Mouse (Mus musculus): ENCODE data around the gene Wdr45b. TPM values are rescaled to one million over a fixed set of nuclear protein-coding genes. Genes with fewer than 3 reads are reported as not detected.
"Not testable (repeated sequence)": the region's sequence is repeated elsewhere in the genome, so short reads cannot be mapped to it uniquely, and the experiment has no call there.

Gene Wdr45b
- polyA plus RNA-seq, 1 experiment from 2014 or later, result 84.8 TPM

DNA sequence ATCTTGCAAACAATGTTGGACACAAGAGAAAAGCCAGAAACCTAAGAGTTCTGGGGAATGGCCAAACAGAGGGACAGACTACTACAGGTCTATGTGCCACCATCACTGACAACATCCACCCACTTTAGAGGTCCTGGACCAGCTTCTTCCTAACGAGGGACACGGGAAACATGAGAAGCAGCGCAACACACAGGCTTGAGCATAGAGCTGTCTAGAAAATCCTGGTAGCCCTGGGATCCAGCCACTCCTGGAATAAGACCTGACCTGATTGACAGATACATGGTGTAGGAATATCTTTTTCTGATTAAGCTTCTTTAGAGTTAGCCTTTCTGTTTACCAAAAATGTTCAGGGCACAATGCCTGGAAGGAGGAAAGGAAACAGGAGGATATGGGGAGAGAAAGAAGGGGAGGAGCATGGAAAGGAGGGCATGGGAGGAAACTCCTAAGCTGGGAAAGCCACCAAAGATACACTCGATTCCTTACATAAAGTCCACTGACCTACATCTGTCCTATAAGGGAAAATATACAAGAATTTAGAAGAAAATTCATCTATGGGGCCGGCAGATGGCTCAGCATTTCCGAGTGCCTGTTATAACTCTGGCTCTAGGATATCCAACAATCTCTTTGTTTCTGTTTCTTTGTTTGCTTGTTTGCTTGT lies 16.2 kb upstream of the Wdr45b start:
- no peaks in the 10 kb centered on the region for H3K27me3 ChIP-seq (ENCODE audit: control insufficient read depth, insufficient read depth, low read length)
- no peaks in the 10 kb centered on the region for H3K4me1 ChIP-seq (ENCODE audit: control insufficient read depth, insufficient read depth, low read length)
- no peak overlapping the region for H3K9ac ChIP-seq (ENCODE audit: low read depth, low read length)
- no peak for ATAC-seq (replicated peaks; ENCODE audit: insufficient number of reproducible peaks, low FRiP score, low TSS enrichment)
- no peak overlapping the region for H3K4me3 ChIP-seq (ENCODE audit: low read depth, low read length)
- WGBS (ENCODE audit: insufficient replicate concordance), result 72% methylated on average over 6 of the region's 6 CpGs
- no peaks in the 10 kb centered on the region for H3K36me3 ChIP-seq (ENCODE audit: control insufficient read depth, insufficient read depth, low read length)
- H3K4me2 ChIP-seq, result no peak overlapping the region
- no peak overlapping the region for H3K27ac ChIP-seq (ENCODE audit: low read depth, low read length)
- H3K9me3 ChIP-seq (replicated peaks; ENCODE audit: control insufficient read depth, low read length), result no peaks in the 10 kb centered on the region

- no peaks in the 10 kb centered on the region for H3K9me3 ChIP-seq (replicated peaks; ENCODE audit: control insufficient read depth, low read length)
- H3K9ac ChIP-seq (ENCODE audit: low read depth, low read length), result no peak overlapping the region
- H3K36me3 ChIP-seq (ENCODE audit: control insufficient read depth, insufficient read depth, low read length), result no peaks in the 10 kb centered on the region
- WGBS (ENCODE audit: insufficient replicate concordance), result 54% methylated on average over 6 of the region's 6 CpGs
- no peak overlapping the region for H3K4me3 ChIP-seq (ENCODE audit: low read depth, low read length)
- ATAC-seq (replicated peaks; ENCODE audit: insufficient number of reproducible peaks, low FRiP score, low TSS enrichment), result no peak
- no peak overlapping the region for H3K4me2 ChIP-seq
- H3K27me3 ChIP-seq (ENCODE audit: control insufficient read depth, insufficient read depth, low read length), result no peaks in the 10 kb centered on the region
- H3K4me1 ChIP-seq (ENCODE audit: control insufficient read depth, insufficient read depth, low read length), result no peaks in the 10 kb centered on the region
- no peak overlapping the region for H3K27ac ChIP-seq (ENCODE audit: low read depth, low read length)
These were observed 15.4 kb upstream of the Wdr45b start for GRCm38 (mm10) chr11:121369622-121370021.

GRCm38 (mm10) chr11:121368731-121369130 lies 14.5 kb upstream of the Wdr45b start:
- no peak for ATAC-seq (replicated peaks; ENCODE audit: insufficient number of reproducible peaks, low FRiP score, low TSS enrichment)
- Histone ChIP-seq H3K4me1 (ENCODE audit: control insufficient read depth, insufficient read depth, low read length) (no peaks in the 10 kb centered on the region), H3K27ac (ENCODE audit: low read depth, low read length) (no peak overlapping the region), H3K4me3 (ENCODE audit: low read depth, low read length) (no peak overlapping the region), H3K36me3 (ENCODE audit: control insufficient read depth, insufficient read depth, low read length) (no peaks in the 10 kb centered on the region), H3K27me3 (ENCODE audit: control insufficient read depth, insufficient read depth, low read length) (no peaks in the 10 kb centered on the region), H3K9me3 (replicated peaks; ENCODE audit: control insufficient read depth, low read length) (no peaks in the 10 kb centered on the region), H3K9ac (ENCODE audit: low read depth, low read length) (no peak overlapping the region), H3K4me2 (no peak overlapping the region)
- WGBS (ENCODE audit: insufficient replicate concordance), result 71% methylated on average over 1 of the region's 1 CpGs

- 55% methylated on average over 5 of the region's 5 CpGs for WGBS (ENCODE audit: insufficient replicate concordance)
- Histone ChIP-seq H3K27me3 (ENCODE audit: control insufficient read depth, insufficient read depth, low read length) (no peaks in the 10 kb centered on the region), H3K9me3 (replicated peaks; ENCODE audit: control insufficient read depth, low read length) (no peaks in the 10 kb centered on the region), H3K4me3 (ENCODE audit: low read depth, low read length) (no peak overlapping the region), H3K4me1 (ENCODE audit: control insufficient read depth, insufficient read depth, low read length) (no peaks in the 10 kb centered on the region), H3K9ac (ENCODE audit: low read depth, low read length) (no peak overlapping the region), H3K4me2 (no peak overlapping the region), H3K27ac (ENCODE audit: low read depth, low read length) (no peak overlapping the region), H3K36me3 (ENCODE audit: control insufficient read depth, insufficient read depth, low read length) (no peaks in the 10 kb centered on the region)
- ATAC-seq (replicated peaks; ENCODE audit: insufficient number of reproducible peaks, low FRiP score, low TSS enrichment), result no peak
These were observed 13.0 kb upstream of the Wdr45b start for GRCm38 (mm10) chr11:121367170-121367707.

DNA sequence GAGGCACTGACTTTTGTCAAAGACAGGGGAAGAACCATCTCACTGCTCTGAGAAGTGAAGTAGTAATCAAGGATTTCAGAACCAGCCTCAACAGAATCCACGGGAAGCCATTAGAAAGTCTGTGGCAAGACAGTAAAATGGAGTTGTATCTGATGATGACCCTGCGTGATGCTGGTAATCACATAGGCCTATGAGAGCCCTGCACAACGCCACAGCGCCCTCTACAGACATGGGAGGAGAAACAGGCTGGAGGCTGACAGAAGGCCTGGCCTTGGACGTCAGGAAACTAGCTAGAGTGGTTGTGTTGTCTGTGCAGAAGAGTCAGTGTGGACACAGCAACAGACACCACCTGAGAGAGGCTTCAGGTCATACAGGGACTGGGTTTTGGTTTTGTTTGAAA lies 8.0 kb upstream of the Wdr45b start:
- H3K36me3 ChIP-seq (ENCODE audit: control insufficient read depth, insufficient read depth, low read length), result no peaks in the 10 kb centered on the region
- H3K9me3 ChIP-seq (replicated peaks; ENCODE audit: control insufficient read depth, low read length), result no peaks in the 10 kb centered on the region
- H3K27me3 ChIP-seq (ENCODE audit: control insufficient read depth, insufficient read depth, low read length), result no peaks in the 10 kb centered on the region
- no peak for ATAC-seq (replicated peaks; ENCODE audit: insufficient number of reproducible peaks, low FRiP score, low TSS enrichment)
- H3K9ac ChIP-seq (ENCODE audit: low read depth, low read length), result no peak overlapping the region
- 35% methylated on average over 5 of the region's 5 CpGs for WGBS (ENCODE audit: insufficient replicate concordance)
- no peak overlapping the region for H3K4me3 ChIP-seq (ENCODE audit: low read depth, low read length)
- no peak overlapping the region for H3K27ac ChIP-seq (ENCODE audit: low read depth, low read length)
- no peaks in the 10 kb centered on the region for H3K4me1 ChIP-seq (ENCODE audit: control insufficient read depth, insufficient read depth, low read length)
- no peak overlapping the region for H3K4me2 ChIP-seq

DNA sequence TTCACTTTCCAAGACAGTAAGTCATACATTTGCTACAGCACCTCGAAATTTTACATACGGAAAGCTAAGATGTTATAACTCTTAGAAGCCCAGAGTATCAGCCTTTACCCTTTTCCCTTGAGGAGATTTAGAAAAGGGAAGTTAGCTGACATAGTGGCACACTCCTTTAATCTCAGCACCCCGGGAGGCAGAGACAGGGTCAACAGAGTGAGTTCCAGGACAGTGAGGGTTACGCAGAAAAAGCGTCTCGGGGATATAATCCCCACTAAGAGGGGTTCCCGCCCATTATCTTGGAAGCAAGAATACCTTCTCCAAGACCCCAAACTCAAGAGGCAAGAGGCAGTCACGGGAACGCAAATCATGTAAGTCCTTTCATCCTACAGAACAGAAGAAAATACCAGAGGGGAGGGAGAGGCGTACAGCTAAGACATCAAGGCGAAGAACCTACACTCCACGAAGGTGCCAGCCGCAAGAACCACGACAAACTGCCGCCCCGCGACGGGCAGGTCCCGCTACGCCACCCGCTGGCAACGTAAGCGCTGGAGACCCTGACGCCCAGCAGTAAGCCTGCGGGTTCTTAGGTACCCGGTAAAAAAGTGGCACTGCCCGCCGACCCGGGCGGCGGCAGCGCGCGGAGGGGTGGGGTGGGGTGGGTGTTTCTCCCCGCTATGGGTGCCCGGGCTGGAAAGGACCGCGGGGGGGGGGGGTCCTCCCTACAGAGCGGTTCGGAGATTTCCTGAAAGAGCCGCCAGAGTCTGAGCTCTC lies 737 bp downstream of the Wdr45b start:
- peaks cover 16% of the 10 kb centered on the region for H3K4me1 ChIP-seq (ENCODE audit: control insufficient read depth, insufficient read depth, low read length)
- 3% methylated on average over 40 of the region's 41 CpGs for WGBS (ENCODE audit: insufficient replicate concordance)
- no peaks in the 10 kb centered on the region for H3K27me3 ChIP-seq (ENCODE audit: control insufficient read depth, insufficient read depth, low read length)
- H3K9me3 ChIP-seq (replicated peaks; ENCODE audit: control insufficient read depth, low read length), result no peaks in the 10 kb centered on the region
- H3K4me3 ChIP-seq (ENCODE audit: low read depth, low read length), result peak overlapping the region; percentile 98
- peak overlapping the region; percentile 92 for H3K4me2 ChIP-seq
- H3K27ac ChIP-seq (ENCODE audit: low read depth, low read length), result peak overlapping the region; percentile 82
- no peaks in the 10 kb centered on the region for H3K36me3 ChIP-seq (ENCODE audit: control insufficient read depth, insufficient read depth, low read length)
- peak overlapping the region; percentile 98 for H3K9ac ChIP-seq (ENCODE audit: low read depth, low read length)
- no peak for ATAC-seq (replicated peaks; ENCODE audit: insufficient number of reproducible peaks, low FRiP score, low TSS enrichment)

- H3K27me3 ChIP-seq (ENCODE audit: control insufficient read depth, insufficient read depth, low read length); H3K4me3 ChIP-seq (ENCODE audit: low read depth, low read length); ATAC-seq (replicated peaks; ENCODE audit: insufficient number of reproducible peaks, low FRiP score, low TSS enrichment); H3K27ac ChIP-seq (ENCODE audit: low read depth, low read length); H3K9ac ChIP-seq (ENCODE audit: low read depth, low read length); H3K4me2 ChIP-seq; H3K9me3 ChIP-seq (replicated peaks; ENCODE audit: control insufficient read depth, low read length); H3K36me3 ChIP-seq (ENCODE audit: control insufficient read depth, insufficient read depth, low read length): not testable (repeated sequence)
- 77% methylated on average over 3 of the region's 3 CpGs for WGBS (ENCODE audit: insufficient replicate concordance)
- H3K4me1 ChIP-seq (ENCODE audit: control insufficient read depth, insufficient read depth, low read length), result peaks cover 13% of the 10 kb centered on the region
These were observed 5.5 kb downstream of the Wdr45b start for GRCm38 (mm10) chr11:121348727-121349126.

DNA sequence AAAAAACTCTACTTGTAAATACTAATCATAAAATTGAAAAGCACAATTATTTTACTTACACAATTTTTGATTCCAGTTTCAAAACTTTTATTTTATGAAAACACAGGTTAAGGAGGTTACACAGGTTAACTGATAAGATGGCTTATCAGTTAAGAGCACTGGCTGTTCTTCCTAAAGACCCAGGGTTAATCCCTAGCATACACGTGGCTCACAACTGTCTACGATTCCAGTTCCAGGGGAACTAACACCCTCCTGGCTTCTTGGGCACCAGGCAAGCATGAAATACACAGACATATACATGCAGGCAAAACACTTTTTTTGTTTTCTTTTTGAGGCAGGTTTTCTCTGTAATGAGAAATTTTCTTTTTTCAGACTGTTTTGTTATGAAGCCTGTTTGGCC lies 6.1 kb downstream of the Wdr45b start:
- Histone ChIP-seq H3K4me2 (no peak overlapping the region), H3K9me3 (replicated peaks; ENCODE audit: control insufficient read depth, low read length) (no peaks in the 10 kb centered on the region), H3K27me3 (ENCODE audit: control insufficient read depth, insufficient read depth, low read length) (no peaks in the 10 kb centered on the region), H3K4me3 (ENCODE audit: low read depth, low read length) (no peak overlapping the region), H3K9ac (ENCODE audit: low read depth, low read length) (no peak overlapping the region), H3K36me3 (ENCODE audit: control insufficient read depth, insufficient read depth, low read length) (peaks cover 5% of the 10 kb centered on the region; the same call in 1 of the 2 replicates), H3K27ac (ENCODE audit: low read depth, low read length) (no peak overlapping the region), H3K4me1 (ENCODE audit: control insufficient read depth, insufficient read depth, low read length) (peaks cover 10% of the 10 kb centered on the region)
- no peak for ATAC-seq (replicated peaks; ENCODE audit: insufficient number of reproducible peaks, low FRiP score, low TSS enrichment)
- 92% methylated on average over 2 of the region's 2 CpGs for WGBS (ENCODE audit: insufficient replicate concordance)

Data from heart, embryonic 11.5 days (tissue).